In the genomic region with DNA sequence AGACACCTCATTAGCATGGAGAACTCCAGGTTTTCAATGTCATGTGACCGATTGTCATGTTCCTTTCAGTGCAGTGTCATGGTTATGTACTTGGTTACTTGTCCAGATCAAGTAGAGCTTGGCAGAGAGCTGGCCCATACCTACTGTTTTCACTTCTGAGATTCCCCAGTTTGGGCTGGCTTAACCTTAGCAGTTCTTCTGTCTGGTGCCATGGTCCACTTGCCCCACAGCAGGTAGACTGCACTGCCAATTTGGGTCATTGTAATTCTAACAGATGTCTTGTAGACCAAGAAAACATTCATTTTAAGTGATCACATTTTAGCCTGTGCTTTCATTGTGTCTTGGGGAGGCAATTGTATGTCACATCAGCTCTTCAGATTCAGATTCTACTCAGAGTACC, we compare ENCODE assay signal across 22 mouse cellular contexts.
"Had no signal": no experiment of that assay in that cellular context is flagged by ENCODE, and none has a peak within 500 bp of the region (broad histone marks: within the 10 kb centered on the region; RNA-seq: fewer than 3 reads in every experiment).

No protein-coding gene starts in this region.

- H3K27ac ChIP-seq: heart, adult 2 months; heart, embryonic 13.5 days; heart, embryonic 15.5 days; hindbrain, embryonic 13.5 days; intestine, embryonic 15.5 days; layer of hippocampus, adult 2 months; left cerebral cortex, adult 2 months; limb, embryonic 10.5 days; limb, embryonic 12.5 days; liver, embryonic 13.5 days; liver, embryonic 15.5 days had no signal

- H3K4me1 ChIP-seq: heart, embryonic 13.5 days; heart, embryonic 15.5 days; hindbrain, embryonic 13.5 days; intestine, embryonic 15.5 days; limb, embryonic 10.5 days; limb, embryonic 12.5 days; liver, embryonic 13.5 days; liver, embryonic 15.5 days had no signal

- H3K9me3 ChIP-seq: heart, embryonic 13.5 days; heart, embryonic 15.5 days; hindbrain, embryonic 13.5 days; intestine, embryonic 15.5 days; limb, embryonic 10.5 days; limb, embryonic 12.5 days; liver, embryonic 13.5 days; liver, embryonic 15.5 days had no signal

- H3K4me3 ChIP-seq: heart, adult 2 months; heart, embryonic 13.5 days; heart, embryonic 15.5 days; hindbrain, embryonic 13.5 days; intestine, embryonic 15.5 days; layer of hippocampus, adult 2 months; left cerebral cortex, adult 2 months; limb, embryonic 10.5 days; limb, embryonic 12.5 days; liver, embryonic 13.5 days; liver, embryonic 15.5 days had no signal

- H3K36me3 ChIP-seq: heart, embryonic 13.5 days; heart, embryonic 15.5 days; hindbrain, embryonic 13.5 days; intestine, embryonic 15.5 days; limb, embryonic 10.5 days; limb, embryonic 12.5 days; liver, embryonic 13.5 days; liver, embryonic 15.5 days had no signal

- DNase-seq: gastrocnemius, postnatal 14 days; gastrocnemius, postnatal 36 days; heart, adult 11 months; heart, adult 2 months; heart, postnatal 14 days; heart, postnatal 36 days; kidney, adult 18-20 months; kidney, adult 8-10 months; kidney, postnatal 10 days; kidney, postnatal 25 days; kidney, postnatal 4 days; liver; liver, embryonic 13.5 days had no signal

- H3K27me3 ChIP-seq: heart, embryonic 13.5 days; heart, embryonic 15.5 days; hindbrain, embryonic 13.5 days; intestine, embryonic 15.5 days; limb, embryonic 12.5 days; liver, embryonic 13.5 days; liver, embryonic 15.5 days had no signal
